Mouse (Mus musculus): ENCODE results near the gene Cd6. TPM values are rescaled to one million over a fixed set of nuclear protein-coding genes. Genes with fewer than 3 reads are reported as not detected.

Cd6 gene
- polyA plus RNA-seq, 1 experiment from 2014 or later: not detected

- Histone ChIP-seq H3K9me3 (replicated peaks) (no peaks in the 10 kb centered on the region), H3K27me3 (no peaks in the 10 kb centered on the region), H3K4me3 (replicated peaks) (no peak overlapping the region), H3K36me3 (no peaks in the 10 kb centered on the region), H3K4me1 (no peaks in the 10 kb centered on the region), H3K4me2 (replicated peaks) (no peak overlapping the region), H3K9ac (no peak overlapping the region), H3K27ac (replicated peaks) (no peak overlapping the region)
- ATAC-seq (ENCODE audit: insufficient number of reproducible peaks, low FRiP score, low TSS enrichment, low read depth): no peak
- 56% methylated on average over 6 of the region's 6 CpGs for WGBS
Observed at GRCm38 (mm10) chr19:10811471-10811870, 18.4 kb downstream of the Cd6 start.

- H3K9me3 ChIP-seq (replicated peaks): no peaks in the 10 kb centered on the region
- H3K27ac ChIP-seq (replicated peaks): no peak overlapping the region
- no peak for ATAC-seq (ENCODE audit: insufficient number of reproducible peaks, low FRiP score, low TSS enrichment, low read depth)
- no peaks in the 10 kb centered on the region for H3K27me3 ChIP-seq
- 63% methylated on average over 4 of the region's 4 CpGs for WGBS
- H3K9ac ChIP-seq: no peak overlapping the region
- H3K4me1 ChIP-seq: no peaks in the 10 kb centered on the region
- H3K4me3 ChIP-seq (replicated peaks): no peak overlapping the region
- no peak overlapping the region for H3K4me2 ChIP-seq (replicated peaks)
- H3K36me3 ChIP-seq: no peaks in the 10 kb centered on the region
Observed at GRCm38 (mm10) chr19:10810176-10810492, 19.7 kb downstream of the Cd6 start.

GRCm38 (mm10) chr19:10809428-10810175, 20.3 kb downstream of the Cd6 start:
- H3K27ac ChIP-seq (replicated peaks): no peak overlapping the region
- H3K4me2 ChIP-seq (replicated peaks): no peak overlapping the region
- ATAC-seq (ENCODE audit: insufficient number of reproducible peaks, low FRiP score, low TSS enrichment, low read depth): no peak
- no peak overlapping the region for H3K4me3 ChIP-seq (replicated peaks)
- no peaks in the 10 kb centered on the region for H3K9me3 ChIP-seq (replicated peaks)
- no peaks in the 10 kb centered on the region for H3K36me3 ChIP-seq
- no peaks in the 10 kb centered on the region for H3K4me1 ChIP-seq
- H3K27me3 ChIP-seq: no peaks in the 10 kb centered on the region
- WGBS: 73% methylated on average over 11 of the region's 11 CpGs
- no peak overlapping the region for H3K9ac ChIP-seq

- 88% methylated on average over 12 of the region's 12 CpGs for WGBS
- Histone ChIP-seq H3K9me3 (replicated peaks) (no peaks in the 10 kb centered on the region), H3K4me2 (replicated peaks) (no peak overlapping the region), H3K27ac (replicated peaks) (no peak overlapping the region), H3K27me3 (no peaks in the 10 kb centered on the region), H3K4me1 (no peaks in the 10 kb centered on the region), H3K9ac (no peak overlapping the region), H3K4me3 (replicated peaks) (no peak overlapping the region), H3K36me3 (no peaks in the 10 kb centered on the region)
- ATAC-seq (ENCODE audit: insufficient number of reproducible peaks, low FRiP score, low TSS enrichment, low read depth): no peak
Observed at GRCm38 (mm10) chr19:10808524-10809233, 21.2 kb downstream of the Cd6 start.

GRCm38 (mm10) chr19:10805661-10806285, 24.1 kb downstream of the Cd6 start:
- Histone ChIP-seq H3K4me3 (replicated peaks) (no peak overlapping the region), H3K4me1 (no peaks in the 10 kb centered on the region), H3K27me3 (no peaks in the 10 kb centered on the region), H3K36me3 (no peaks in the 10 kb centered on the region), H3K27ac (replicated peaks) (no peak overlapping the region), H3K9me3 (replicated peaks) (no peaks in the 10 kb centered on the region), H3K9ac (no peak overlapping the region), H3K4me2 (replicated peaks) (no peak overlapping the region)
- WGBS: 79% methylated on average over 11 of the region's 11 CpGs
- no peak for ATAC-seq (ENCODE audit: insufficient number of reproducible peaks, low FRiP score, low TSS enrichment, low read depth)

- H3K27me3 ChIP-seq: no peaks in the 10 kb centered on the region
- H3K4me3 ChIP-seq (replicated peaks): no peak overlapping the region
- no peak for ATAC-seq (ENCODE audit: insufficient number of reproducible peaks, low FRiP score, low TSS enrichment, low read depth)
- H3K36me3 ChIP-seq: no peaks in the 10 kb centered on the region
- WGBS: 91% methylated on average over 2 of the region's 2 CpGs
- H3K27ac ChIP-seq (replicated peaks): no peak overlapping the region
- H3K9me3 ChIP-seq (replicated peaks): no peaks in the 10 kb centered on the region
- H3K4me2 ChIP-seq (replicated peaks): no peak overlapping the region
- H3K9ac ChIP-seq: no peak overlapping the region
- H3K4me1 ChIP-seq: no peaks in the 10 kb centered on the region
Observed at GRCm38 (mm10) chr19:10804850-10805660, 24.8 kb downstream of the Cd6 start.

GRCm38 (mm10) chr19:10803751-10804150, 26.1 kb downstream of the Cd6 start:
- no peak for ATAC-seq (ENCODE audit: insufficient number of reproducible peaks, low FRiP score, low TSS enrichment, low read depth)
- Histone ChIP-seq H3K4me1 (no peaks in the 10 kb centered on the region), H3K27ac (replicated peaks) (no peak overlapping the region), H3K9me3 (replicated peaks) (no peaks in the 10 kb centered on the region), H3K4me3 (replicated peaks) (no peak overlapping the region), H3K9ac (no peak overlapping the region), H3K4me2 (replicated peaks) (no peak overlapping the region), H3K27me3 (no peaks in the 10 kb centered on the region), H3K36me3 (no peaks in the 10 kb centered on the region)
- 67% methylated on average over 5 of the region's 5 CpGs for WGBS

GRCm38 (mm10) chr19:10801906-10802305, 28.0 kb downstream of the Cd6 start:
- 82% methylated on average over 6 of the region's 6 CpGs for WGBS
- H3K27ac ChIP-seq (replicated peaks): no peak overlapping the region

GRCm38 (mm10) chr19:10801070-10801469, 28.8 kb downstream of the Cd6 start:
- ATAC-seq (ENCODE audit: insufficient number of reproducible peaks, low FRiP score, low TSS enrichment, low read depth): no peak
- H3K4me3 ChIP-seq (replicated peaks): no peak overlapping the region
- H3K36me3 ChIP-seq: no peaks in the 10 kb centered on the region
- H3K9ac ChIP-seq: no peak overlapping the region
- H3K4me1 ChIP-seq: no peaks in the 10 kb centered on the region
- H3K9me3 ChIP-seq (replicated peaks): no peaks in the 10 kb centered on the region
- no peaks in the 10 kb centered on the region for H3K27me3 ChIP-seq
- no peak overlapping the region for H3K4me2 ChIP-seq (replicated peaks)
- no peak overlapping the region for H3K27ac ChIP-seq (replicated peaks)
- 45% methylated on average over 6 of the region's 6 CpGs for WGBS

More at GRCm38 (mm10) chr19:10801906-10802305, 28.0 kb downstream of the Cd6 start:
- Histone ChIP-seq H3K9me3 (replicated peaks) (no peaks in the 10 kb centered on the region), H3K27me3 (no peaks in the 10 kb centered on the region), H3K4me3 (replicated peaks) (no peak overlapping the region), H3K4me1 (no peaks in the 10 kb centered on the region), H3K9ac (no peak overlapping the region), H3K36me3 (no peaks in the 10 kb centered on the region), H3K4me2 (replicated peaks) (no peak overlapping the region)
- no peak for ATAC-seq (ENCODE audit: insufficient number of reproducible peaks, low FRiP score, low TSS enrichment, low read depth)

- no peak overlapping the region for H3K27ac ChIP-seq (replicated peaks)
- H3K4me2 ChIP-seq (replicated peaks): no peak overlapping the region
- no peaks in the 10 kb centered on the region for H3K36me3 ChIP-seq
- H3K4me3 ChIP-seq (replicated peaks): no peak overlapping the region
- H3K27me3 ChIP-seq: no peaks in the 10 kb centered on the region
- no peak overlapping the region for H3K9ac ChIP-seq
- WGBS: 91% methylated on average over 17 of the region's 17 CpGs
- no peak for ATAC-seq (ENCODE audit: insufficient number of reproducible peaks, low FRiP score, low TSS enrichment, low read depth)
- no peaks in the 10 kb centered on the region for H3K4me1 ChIP-seq
- H3K9me3 ChIP-seq (replicated peaks): no peaks in the 10 kb centered on the region
Observed at GRCm38 (mm10) chr19:10799155-10799554, 30.7 kb downstream of the Cd6 start.

GRCm38 (mm10) chr19:10798576-10798975, 31.3 kb downstream of the Cd6 start:
- Histone ChIP-seq H3K4me1 (no peaks in the 10 kb centered on the region), H3K27ac (replicated peaks) (no peak overlapping the region), H3K36me3 (no peaks in the 10 kb centered on the region), H3K4me3 (replicated peaks) (no peak overlapping the region), H3K4me2 (replicated peaks) (no peak overlapping the region), H3K9ac (no peak overlapping the region), H3K27me3 (no peaks in the 10 kb centered on the region), H3K9me3 (replicated peaks) (no peaks in the 10 kb centered on the region)
- no peak; the same call in 1 of the 2 replicates for ATAC-seq (ENCODE audit: insufficient number of reproducible peaks, low FRiP score, low TSS enrichment, low read depth)
- 75% methylated on average over 10 of the region's 10 CpGs for WGBS

Data from embryonic facial prominence, embryonic 15.5 days (tissue).